Mouse (Mus musculus) urinary bladder, postnatal 14 days (tissue): ENCODE measurements at regions not wholly inside any gene's neighbourhood (a gene's known extent, or its start where the extent isn't known, plus 50 kb on each side); places are given as distances from the start of the nearest gene placed in this dataset.

Experiments
- DNase-seq: peaks from one replicate; pipeline ENCODE4 v3.0.0; 2021; ENCODE audit warnings: low spot score

DNA sequence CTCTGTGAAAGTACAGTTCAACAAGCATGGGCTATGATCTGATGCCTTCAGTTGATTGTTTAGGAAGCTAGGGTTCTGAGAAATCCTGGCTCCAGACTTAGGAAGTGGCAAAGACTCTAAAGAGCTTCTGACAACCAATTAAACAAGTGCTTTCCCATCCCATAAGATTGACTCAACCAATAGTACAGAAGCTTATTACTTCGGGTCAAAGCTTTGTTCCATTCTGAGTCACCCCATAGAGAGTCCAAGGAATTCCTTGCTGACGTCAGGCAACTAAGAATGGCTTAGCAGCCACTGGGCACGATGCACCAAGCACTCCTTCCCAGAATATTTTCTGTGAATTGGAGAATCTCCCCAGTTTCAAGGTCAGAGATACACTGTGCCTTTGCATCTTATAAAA, 59.0 kb upstream of the Ntm start:
- no peak for DNase-seq

DNA sequence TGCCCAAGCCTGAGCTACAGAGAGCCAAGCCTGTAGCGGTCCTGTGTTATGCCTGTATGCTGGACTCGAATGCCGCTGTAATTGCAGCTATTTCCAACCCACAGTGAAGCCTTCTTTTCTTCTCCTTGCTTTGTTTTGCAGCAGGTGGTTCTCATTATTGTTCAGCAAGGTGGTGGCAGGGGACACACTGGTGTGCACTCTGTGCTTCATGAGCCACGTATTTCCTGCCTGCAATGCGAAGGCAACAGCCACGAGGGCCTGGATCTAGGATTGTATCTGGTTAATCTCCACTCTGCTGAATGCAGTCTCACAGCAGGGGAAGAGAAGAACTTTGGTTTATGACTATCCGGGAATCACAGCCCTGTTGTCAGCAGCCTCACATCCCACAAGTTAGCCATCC, 62.3 kb upstream of the Ntm start:
- DNase-seq, result no peak

DNA sequence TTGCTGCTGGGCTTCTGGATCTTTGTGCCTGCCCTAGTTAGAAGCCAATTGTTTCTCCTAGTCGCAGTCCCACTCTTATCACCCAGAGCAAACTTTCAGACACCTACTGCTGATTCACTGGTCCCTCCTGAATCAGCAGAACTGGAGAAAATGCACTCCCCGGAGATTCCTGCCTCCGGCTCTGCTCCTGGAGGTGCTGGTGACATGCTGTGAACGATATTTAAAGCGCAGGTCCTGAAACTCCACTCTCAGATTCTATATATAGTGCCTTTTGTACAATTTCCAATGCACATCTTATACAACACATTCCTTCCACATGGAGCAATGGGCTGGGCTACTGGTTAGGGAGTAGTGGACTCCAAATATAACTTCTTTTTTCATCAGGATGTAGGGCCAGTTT, 64.0 kb upstream of the Ntm start:
- no peak for DNase-seq

DNA sequence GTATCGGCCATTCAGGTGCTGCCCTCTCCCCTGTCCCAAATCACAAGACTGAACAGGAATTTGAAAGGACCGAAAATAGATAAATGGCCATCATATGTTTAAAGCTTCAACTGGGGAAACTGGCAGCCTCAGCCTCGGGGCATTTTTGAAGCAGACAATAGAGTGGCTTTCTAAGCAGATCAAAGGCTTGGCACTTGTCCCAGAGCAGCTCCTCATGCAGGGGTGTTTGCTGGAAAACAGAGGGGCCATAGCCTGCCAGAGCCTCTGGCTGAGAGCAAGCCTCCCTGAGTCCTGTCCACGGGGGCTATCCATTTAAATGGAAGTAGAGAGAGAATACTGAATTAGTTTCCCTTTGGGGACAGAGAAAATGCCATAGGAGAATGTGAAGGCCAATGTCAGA, 77.5 kb upstream of the Ntm start:
- no peak for DNase-seq

DNA sequence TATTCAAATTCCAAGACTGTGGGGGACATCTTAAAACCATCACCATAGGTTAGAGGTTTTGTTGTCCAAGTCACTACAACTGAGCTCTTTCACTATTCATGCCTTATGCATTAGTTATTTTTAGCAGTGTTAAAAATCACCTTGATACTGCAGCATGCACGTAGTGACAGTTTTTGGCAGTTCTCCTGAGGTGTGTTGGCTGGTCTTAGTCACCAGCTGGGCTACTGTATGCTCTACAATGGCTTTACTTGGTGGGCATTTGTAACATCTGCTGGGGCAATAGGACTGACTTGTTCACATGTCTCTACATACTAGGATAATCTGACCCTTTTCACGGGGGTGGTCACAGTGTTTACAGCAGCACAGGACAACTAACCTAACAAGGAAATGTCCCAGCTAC, 101.6 kb upstream of the Ntm start:
- DNase-seq, result no peak

DNA sequence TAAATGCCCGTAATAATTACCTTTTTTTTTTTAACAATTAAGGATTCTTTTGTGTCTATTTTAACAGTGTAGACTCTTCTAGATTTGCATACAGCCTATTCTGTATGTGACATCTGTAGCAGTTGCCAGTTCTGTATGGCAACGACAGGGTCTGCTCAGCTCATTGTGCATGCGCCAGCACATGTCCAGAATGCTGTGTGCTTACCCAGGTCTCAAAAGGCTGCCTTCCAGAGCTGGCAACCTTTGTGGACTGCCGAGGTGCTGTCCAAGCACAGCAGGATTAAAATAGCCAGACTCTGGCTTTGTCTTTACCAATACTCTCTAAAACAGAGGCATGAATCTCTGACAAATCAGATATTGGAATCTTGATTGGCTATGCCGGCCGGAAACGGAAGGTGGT, 105.0 kb upstream of the Ntm start:
- no peak for DNase-seq

DNA sequence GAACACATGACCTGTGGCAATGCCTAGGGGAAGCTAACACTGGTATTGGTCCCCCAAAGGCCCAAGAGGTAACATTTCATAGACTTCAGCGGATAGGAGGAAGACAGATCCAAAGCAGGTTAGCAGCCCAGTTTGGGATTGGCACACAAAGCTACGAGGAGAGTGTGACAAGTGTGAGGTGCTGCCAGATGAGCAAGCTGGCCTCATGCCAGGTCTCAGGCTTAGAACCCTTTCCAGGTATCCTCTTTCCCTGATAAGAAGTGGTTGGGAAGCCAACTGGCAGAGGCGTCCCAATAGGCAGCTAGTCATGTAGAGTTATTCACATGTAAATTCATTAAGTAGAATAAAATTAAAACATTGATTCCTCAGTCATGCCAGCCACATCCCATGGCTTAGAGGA, 112.3 kb upstream of the Ntm start:
- DNase-seq, result no peak

DNA sequence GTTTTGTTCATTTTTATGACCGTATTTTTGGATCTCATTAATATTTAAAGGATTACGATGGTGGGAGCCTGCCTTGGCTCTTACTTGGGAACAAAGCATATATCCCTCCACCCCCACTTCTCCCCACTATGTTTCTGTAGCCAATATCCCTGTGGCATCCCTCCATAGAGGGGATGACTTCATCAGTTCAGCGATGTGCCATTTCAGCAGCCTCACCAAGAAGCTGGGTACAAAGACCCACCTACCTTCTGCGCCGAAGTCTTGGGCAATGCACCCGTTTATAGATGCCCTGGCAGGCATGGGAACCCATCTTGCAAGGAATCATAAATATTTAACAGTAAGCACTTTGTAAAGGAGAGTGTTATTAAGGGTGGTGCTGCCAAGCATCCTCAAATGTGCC, 113.1 kb upstream of the Ntm start:
- no peak for DNase-seq

DNA sequence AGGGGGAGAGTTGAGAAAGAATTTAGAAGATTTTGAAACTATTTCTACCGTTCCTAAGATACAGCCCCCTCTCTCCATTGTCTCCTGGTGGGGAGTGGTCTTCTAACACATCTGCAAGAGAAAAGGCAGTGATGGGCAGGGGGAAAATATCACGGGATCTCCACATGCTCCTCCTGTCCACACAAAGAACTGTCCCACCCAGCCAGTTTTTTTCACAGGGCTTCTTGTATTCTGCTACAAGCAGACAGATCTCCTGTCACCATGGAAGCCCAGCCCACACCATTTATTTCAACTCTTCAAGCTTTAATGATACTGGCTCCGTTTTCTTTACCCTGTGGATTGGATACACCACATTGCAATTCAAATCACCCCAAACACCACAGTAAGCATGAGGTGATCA, 113.5 kb upstream of the Ntm start:
- no peak for DNase-seq

DNA sequence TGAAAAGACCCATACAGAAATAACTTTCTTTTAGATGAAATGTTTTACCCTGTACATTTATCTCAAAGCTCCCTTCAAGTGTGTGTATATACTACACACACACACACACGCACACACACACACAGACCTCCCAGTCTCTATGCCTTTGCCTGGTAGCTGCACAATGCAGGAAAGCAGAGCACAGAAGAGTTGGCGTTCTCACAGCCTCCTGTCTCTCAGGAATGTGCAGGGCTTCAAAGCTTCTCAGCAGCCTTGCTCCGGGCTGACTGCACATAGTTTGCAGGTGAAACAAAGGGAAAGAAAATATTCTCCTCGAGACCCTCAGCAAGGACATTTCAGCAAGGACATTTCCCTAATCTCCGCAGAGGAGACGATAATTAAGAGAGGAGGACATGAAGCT, 139.0 kb upstream of the Ntm start:
- DNase-seq, result no peak

DNA sequence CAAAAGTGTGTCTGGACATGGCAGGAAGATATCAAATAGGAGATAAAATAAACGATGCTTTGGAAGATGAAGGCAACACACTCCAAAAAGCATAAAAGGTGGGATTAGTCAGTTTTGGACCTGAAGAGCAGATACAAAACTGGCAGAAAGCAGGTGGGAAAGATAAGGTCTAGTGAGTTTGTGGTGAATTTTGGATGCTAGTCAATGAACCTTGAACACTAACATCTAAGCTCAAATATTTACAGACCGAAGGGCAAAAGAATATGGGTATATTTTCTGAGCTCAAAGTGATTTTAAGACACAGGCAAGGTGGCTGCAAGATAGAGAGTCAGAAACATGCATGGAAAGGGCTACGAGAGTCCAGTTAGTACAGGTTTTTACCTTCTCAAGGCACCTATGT, 159.4 kb upstream of the Ntm start:
- DNase-seq, result no peak

DNA sequence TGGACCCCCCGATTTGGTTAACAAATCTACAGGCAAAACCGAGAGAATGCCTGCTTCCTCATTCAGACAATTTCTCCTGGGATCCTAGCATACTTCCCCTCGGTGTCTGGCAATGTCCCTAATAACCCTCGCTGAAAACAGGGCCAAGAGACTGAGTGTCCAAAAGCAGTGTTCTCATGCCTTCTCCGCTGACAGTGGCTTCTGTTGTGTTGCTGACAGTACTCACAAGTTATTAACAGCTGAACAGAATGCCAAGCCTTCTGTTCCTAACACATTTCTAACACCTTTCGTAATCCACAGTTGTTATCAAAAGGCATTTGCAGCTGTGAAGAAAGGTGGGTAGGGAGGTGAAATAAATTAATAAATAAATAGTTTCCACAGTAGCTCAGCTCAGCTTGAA, 166.2 kb upstream of the Ntm start:
- DNase-seq, result no peak

DNA sequence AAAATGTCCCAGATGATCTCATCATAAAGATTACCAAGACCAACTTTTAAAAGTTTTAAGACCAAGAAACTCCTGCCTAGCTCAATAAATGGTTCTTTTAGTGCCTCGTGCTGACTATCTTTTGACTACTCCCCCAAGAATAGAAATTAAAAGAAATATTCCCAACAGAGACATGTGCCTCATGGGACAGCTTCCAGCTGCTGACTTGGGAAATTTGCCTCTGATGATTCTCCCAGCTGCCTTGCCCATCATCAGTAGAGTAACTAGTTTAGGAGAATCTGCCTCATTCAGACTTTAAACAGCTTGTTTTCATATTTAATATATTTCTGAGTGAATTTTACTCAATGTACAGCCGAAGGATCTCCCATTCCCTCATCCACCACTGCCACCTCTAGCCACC, 168.7 kb upstream of the Ntm start:
- DNase-seq, result no peak

DNA sequence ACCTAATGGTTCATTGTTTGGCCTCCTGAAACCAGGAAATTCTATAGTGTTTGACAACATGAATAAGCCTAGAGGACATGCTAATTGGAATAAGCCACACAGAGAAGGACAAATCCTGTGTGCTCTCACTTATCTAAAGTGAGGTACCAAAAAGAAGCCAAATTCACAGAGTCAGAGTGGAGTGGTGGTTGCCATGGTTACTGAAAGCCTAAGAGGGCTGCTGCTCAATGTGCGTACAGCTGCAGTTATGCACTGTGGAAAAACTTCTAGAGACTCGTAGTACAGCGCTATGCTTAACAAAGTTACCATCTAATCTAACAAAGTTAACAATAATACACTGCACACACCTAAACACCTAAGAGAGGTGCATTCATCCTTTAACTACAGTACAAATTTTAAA, 171.4 kb upstream of the Ntm start:
- no peak for DNase-seq

DNA sequence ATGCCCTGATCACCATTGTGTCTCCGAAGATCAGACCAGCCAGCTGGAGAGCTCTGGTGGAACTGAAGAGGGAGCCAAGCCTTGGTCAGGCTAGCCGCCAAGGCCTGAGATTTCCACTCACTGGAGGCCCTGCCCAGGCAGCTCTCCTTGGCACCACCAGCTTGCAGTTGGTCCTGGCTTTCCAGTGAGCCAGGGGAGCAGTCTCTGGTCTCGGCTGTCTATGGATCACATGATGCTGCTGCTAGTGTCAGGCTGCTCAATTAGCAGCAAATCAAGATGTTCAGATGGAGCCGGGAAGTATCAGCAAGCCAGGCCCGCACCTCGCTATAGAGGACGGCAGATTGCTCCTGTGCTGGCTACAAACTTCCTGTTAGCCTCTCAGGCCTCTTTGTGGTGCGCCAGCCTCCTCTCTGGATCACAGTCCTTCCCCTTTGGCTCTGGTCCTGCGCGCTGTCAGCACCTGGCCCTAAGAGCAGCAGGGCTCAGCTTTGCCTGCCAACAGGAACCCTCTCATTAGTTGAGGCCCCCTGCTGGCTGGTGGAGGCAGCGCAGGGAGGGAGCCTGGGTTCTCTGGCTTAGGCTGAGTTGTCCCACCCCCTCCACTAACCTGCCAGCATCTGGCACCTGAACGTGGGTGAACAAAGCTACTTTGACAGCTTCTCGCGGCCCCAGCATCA, 174.8 kb upstream of the Ntm start:
- peak; percentile 88 for DNase-seq

DNA sequence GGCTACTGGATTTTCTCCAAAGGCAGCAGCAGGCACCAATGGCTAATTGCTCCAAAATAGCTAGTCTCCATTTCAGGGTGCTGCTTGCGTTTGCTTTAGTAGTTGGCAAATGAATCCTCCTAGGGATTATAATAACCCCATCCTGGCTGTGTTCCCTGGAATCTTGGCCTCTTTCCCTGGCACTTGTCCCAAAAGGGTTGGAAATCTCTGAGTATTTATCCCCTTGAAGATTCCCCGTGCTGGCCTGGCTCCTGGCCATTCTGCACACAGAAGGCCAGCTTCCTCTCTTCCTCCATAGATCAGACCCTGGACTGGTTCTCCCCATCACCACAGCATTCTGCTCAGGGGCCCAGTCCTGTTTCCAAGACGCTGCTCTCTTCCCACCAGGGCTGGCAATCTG, 177.2 kb upstream of the Ntm start:
- DNase-seq, result peak; percentile 70

DNA sequence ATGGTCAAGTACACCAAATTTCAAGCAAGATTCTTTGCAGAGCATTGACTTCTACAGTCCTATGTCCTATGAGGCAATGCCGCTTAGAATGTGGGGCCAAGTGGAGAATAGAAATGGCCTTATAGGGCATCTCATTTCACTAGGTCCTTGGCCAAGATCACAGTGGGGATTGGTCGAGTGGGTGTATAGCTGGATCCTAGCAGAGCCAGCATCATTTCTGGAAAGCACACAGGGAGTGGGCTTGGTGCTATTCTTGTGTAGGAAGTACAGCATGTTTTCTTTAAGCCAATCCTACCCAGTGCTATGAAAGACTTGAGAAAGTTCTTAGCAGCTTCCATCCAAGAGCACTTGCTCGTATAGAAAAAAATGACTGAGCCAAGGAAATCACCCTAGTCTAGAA, 178.2 kb upstream of the Ntm start:
- no peak for DNase-seq

DNA sequence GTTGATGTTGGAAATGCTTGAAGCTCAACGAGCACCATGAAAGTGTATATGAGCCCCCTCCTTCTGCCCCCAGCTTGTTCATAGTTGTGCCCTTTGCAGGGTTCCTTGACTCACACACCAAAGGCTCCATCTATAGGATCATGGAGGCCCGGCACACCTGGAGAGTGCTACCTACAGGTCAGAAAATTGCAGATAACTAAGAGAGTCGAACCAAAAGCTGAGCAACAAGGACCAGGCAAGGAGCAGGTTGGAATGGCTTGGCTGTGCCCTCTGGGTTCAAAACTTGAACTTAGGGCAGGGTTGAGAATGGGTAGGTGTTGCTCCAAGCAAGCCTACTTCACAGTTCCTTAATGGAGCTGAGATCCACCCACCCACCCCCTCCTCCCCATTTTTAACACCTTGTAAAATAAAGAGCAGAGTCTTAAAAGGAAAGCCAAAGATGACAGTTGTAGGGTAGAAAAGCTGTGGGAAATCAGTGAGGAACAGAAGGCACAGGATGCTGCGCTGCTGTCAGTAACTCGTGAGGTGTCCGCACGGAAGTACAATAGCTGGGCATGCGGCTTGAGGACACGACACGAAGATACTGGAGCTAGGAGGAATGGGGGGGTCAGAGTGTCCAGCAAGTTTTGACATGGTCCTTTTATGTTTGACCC, 180.0 kb upstream of the Ntm start:
- DNase-seq, result no peak

DNA sequence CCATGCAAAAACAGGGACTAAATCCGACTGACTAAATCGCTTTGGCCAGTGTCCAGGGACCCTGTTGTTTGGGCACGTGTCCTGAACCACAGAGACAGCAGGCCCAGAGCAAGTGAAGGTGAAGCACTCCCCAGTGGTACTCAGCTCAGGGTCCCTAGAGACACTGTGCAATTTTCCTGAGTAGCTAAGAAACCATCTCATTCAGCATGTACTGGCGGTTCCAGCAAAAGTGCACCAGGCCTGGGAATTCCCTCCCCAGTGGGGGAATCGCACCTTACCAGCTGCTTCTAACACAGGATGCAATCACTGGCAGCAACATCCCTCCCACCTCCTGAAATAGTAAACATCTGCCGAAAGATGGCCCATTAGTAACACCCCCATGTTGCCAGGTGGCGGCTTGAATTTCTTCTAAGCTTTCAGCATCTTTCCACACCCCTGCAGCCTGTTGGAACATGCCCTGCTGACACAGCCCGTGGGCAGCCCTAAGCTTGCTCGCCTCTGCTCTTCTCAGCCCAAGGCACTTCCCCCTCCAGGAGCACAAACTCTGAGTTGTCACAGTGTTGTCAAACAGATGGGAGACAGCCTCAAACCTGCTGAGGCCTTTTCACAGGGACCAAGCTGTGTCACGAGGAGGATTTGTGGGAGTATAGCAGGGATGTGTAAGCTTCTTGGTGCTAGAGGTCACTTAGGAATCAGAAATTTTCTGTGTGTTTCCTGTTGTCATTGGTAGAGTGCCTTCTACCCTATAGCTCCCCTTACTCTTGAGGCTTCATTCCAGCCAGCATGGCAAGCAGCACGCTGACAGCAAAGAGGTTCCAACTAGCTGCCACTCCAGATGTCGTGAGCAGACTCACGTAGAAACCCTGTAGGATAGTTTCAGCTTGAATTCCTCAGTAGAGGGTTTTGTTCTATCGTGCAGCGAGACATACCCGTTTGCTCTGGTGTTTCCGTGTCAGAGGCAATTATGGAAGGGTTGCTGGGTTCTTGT, 186.8 kb upstream of the Ntm start:
- peak; percentile 7 for DNase-seq

DNA sequence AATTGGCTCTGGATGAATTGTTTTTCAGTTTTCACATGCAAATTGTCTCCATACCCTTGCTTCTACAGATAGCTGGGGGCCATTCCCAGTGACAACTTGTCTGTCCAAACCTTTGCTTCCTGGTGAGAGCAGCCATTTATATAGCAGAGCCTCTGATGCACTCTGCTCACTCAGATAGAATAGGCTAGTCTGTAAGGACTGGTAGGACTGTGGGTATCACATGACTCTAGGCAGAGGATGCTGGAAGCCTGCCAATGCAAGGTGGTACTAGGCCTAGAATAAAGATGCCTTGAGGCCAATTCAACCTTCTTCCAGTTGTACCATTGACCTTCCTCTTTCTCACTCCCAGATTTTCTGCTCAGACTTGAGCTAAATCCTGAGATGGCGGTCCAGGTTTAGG, 188.2 kb upstream of the Ntm start:
- no peak for DNase-seq

DNA sequence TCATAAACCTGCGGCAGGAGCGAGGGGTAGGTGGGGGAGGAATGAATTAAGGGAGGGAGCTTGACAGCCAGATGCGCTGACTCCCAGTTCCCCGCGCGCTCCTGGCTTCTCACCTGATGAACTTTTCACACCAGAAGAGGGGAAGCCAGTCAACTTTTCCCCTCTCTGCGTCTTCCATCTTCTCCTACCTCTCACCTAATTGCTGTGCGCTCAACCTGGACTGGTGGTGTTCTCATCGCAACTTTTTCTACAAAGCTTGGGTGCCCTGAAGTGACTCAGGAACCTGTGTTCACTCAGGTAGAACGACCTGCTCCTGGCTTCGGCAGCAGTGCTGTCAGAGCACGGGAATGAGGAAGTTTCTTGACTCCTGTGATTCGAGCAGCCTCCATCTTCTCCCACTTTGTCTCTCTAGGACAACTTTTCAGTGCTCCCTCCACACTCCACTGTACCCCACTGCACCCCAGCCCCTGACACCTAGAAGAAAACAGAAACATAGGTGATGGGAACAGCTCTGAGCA, 203.4 kb upstream of the Ntm start:
- DNase-seq, result no peak

DNA sequence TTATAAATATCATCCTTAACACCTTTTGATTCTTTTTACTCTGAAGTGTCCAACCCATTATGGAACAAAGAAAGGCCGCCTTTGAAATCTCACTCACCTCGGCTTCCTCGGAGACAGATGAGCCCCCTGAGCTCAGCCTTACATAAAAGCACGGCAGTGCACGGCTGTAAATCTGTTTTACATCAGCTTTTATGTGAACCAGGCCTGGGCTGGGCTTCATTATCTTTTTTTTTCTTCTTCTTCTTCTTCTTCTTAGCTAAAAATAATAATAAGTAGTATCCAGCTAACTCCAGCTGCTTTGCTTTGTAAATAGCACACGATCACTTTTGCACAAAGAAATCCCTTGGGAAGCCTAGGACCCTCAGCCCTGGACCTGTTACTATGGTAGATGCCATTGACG, 204.3 kb upstream of the Ntm start:
- no peak for DNase-seq

DNA sequence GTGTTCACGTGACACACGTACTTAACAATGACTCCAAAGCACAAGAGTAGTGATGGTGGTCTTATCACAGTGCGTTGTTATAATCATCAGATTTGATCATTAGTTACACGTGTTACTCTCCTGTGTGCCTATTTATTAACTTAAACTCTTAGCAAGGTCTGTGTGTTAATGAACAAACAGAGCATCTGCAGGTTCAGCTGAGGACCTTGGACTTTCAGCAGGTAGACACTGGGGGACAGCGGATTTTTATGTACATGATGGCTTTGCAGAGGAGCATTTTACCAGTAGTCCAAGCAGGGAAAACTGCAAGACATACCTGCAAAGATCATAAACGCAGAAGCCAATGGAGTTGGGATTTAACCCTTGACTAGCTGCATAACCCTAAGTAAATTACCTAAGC, 211.7 kb upstream of the Ntm start:
- no peak for DNase-seq
